ENCODE assay signal across 10 mouse cellular contexts in the genomic region with DNA sequence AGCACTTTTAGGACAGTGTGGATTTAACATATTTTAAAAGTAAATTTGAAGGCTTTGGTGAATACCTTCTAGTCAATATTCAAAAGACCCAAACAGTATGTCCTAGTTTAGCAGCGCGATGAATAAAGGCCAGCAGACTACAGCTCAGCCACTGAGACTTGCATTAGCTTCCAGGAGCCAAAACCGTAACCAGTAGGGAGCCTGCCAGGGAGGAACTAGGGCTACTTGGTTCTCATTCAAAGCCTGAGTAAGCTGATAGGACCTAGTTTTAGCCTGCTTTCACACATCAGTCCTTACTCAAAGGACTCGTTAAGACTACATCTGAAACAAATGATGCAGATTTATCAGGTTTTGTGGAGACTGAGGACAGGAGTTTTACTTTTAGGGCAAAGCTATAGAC. TPM values are rescaled to one million over a fixed set of nuclear protein-coding genes. Genes with fewer than 3 reads are reported as not detected.
DNase-seq lines count a peak whose midpoint lies in the region; ATAC-seq and TF ChIP-seq lines count a peak whose summit lies in the region.
"Had no signal": no experiment of that assay in that cellular context is flagged by ENCODE, and none has a peak within 500 bp of the region (broad histone marks: within the 10 kb centered on the region; RNA-seq: fewer than 3 reads in every experiment).

No protein-coding gene starts in this region.

- H3K4me2 ChIP-seq in liver, embryonic 13.5 days = peak overlapping the region; percentile 84

- TF ChIP-seq CTCF in testis, adult 2 months (IDR thresholded peaks at IDR 0.05; ENCODE audit: control insufficient read depth, insufficient read depth, insufficient replicate concordance, low read depth, low read length) = no peak

- no peaks in the 10 kb centered on the region for H3K9me3 ChIP-seq in liver, embryonic 13.5 days (replicated peaks)
- H3K9me3 ChIP-seq: limb, embryonic 15.5 days had no signal

- peaks cover 3% of the 10 kb centered on the region; the same call in 1 of the 2 replicates for H3K4me1 ChIP-seq in testis, adult 2 months (ENCODE audit: control insufficient read depth, insufficient read depth, low read length)
- peaks cover 37% of the 10 kb centered on the region for H3K4me1 ChIP-seq in liver, embryonic 13.5 days (replicated peaks)

- no peaks in the 10 kb centered on the region for H3K27me3 ChIP-seq in testis, adult 2 months (ENCODE audit: control insufficient read depth, insufficient read depth, low read length)
- no peaks in the 10 kb centered on the region for H3K27me3 ChIP-seq in liver, embryonic 13.5 days
- H3K27me3 ChIP-seq: limb, embryonic 15.5 days had no signal

- peak; percentile 34 to 39 for DNase-seq in heart, adult 18-20 months
- DNase-seq in heart, adult 8-10 months (ENCODE audit: low spot score) = no peak
- DNase-seq in testis, postnatal 14 days (ENCODE audit: low spot score) = no peak
- no peak for DNase-seq in liver, embryonic 13.5 days
- DNase-seq in right cerebral cortex, postnatal 10 days (ENCODE audit: low spot score in 2 of 2) = no peak
- no peak for DNase-seq in cerebellum, adult 18-20 months
- DNase-seq in adrenal gland, adult 2 months = no peak
- DNase-seq: kidney, postnatal 25 days had no signal

- no peak for TF ChIP-seq POLR2A in testis, adult 2 months (IDR thresholded peaks at IDR 0.05; ENCODE audit: control insufficient read depth, low read depth, low read length)

- peak overlapping the region; percentile 61 for H3K4me3 ChIP-seq in testis, adult 2 months (ENCODE audit: control insufficient read depth, low read depth, low read length)
- peak overlapping the region; percentile 82; the same call in 1 of the 2 replicates for H3K4me3 ChIP-seq in liver, embryonic 13.5 days (replicated peaks)

- ATAC-seq in liver, embryonic 13.5 days (ENCODE audit: low read depth) = no peak

- WGBS in liver, embryonic 13.5 days (ENCODE audit: insufficient replicate concordance) = 91% methylated on average over 4 of the region's 4 CpGs

- H3K9ac ChIP-seq in liver, embryonic 13.5 days = peak overlapping the region; percentile 86
- H3K9ac ChIP-seq: limb, embryonic 15.5 days had no signal

- H3K36me3 ChIP-seq in testis, adult 2 months (ENCODE audit: control insufficient read depth, insufficient read depth, low read length) = 0 out of 2 replicates have a peak, but pooled peaks cover 1% of the 10 kb centered on the region
- peaks cover 32% of the 10 kb centered on the region for H3K36me3 ChIP-seq in liver, embryonic 13.5 days

- no peak overlapping the region for H3K27ac ChIP-seq in testis, adult 2 months (ENCODE audit: control insufficient read depth, insufficient read depth, low read depth, low read length)
- no peak overlapping the region for H3K27ac ChIP-seq in liver, embryonic 13.5 days
- H3K27ac ChIP-seq: limb, embryonic 15.5 days had no signal

RNA-seq across cellular contexts. Expression of gene Ccdc34, which starts 2.0 kb away (rescaled TPM):
- 1 to 10 TPM; 3.8 to 4.1 TPM for total RNA-seq in heart, adult 18-20 months (2021)
- 1 to 10 TPM; 3.9 to 4.8 (median 4.5) TPM for total RNA-seq in heart, adult 8-10 months (2022)
- polyA plus RNA-seq in testis, adult 2 months (2012; rRNA removed) = 15.2 and 16.2 TPM in 2 replicates
- polyA plus RNA-seq in liver, embryonic 13.5 days (2015; fragmentation: Nextera tagmentation; extraction: Ambion mirVana) = 26.2 and 34.1 TPM in 2 replicates
- 1 to 10 TPM; 6.5 to 7.3 TPM for total RNA-seq in adrenal gland, adult 2 months (2021)
- 6.9 and 9.6 TPM in 2 replicates for polyA plus RNA-seq in adrenal gland, adult 2 months (2012; rRNA removed)

Comparison
In these comparisons a context has a peak if more than half of its experiments do, and no peak if none do; other contexts are left out.
1. DNase-seq: peak in heart, adult 18-20 months (2 of 2); none in heart, adult 8-10 months (single experiment), testis, postnatal 14 days (single experiment), liver, embryonic 13.5 days (single experiment), right cerebral cortex, postnatal 10 days (0 of 2), cerebellum, adult 18-20 months (0 of 2) and adrenal gland, adult 2 months (single experiment).